Mouse (Mus musculus) macrophage (primary cell): Measurements from ENCODE around the gene Arpc2. TPM values are rescaled to one million over a fixed set of nuclear protein-coding genes. Genes with fewer than 3 reads are reported as not detected.

Experiments used
- H3K27ac ChIP-seq: fragments of 350-480 bp; formaldehyde crosslinking; 2 replicates; pipeline ENCODE4 v1.9.0; 2021
- H3K36me3 ChIP-seq: fragments of 350-480 bp; formaldehyde crosslinking; 2 replicates; pipeline ENCODE4 v1.9.0; 2021; ENCODE audit errors: inconsistent target
- H3K4me3 ChIP-seq: fragments of 350-480 bp; formaldehyde crosslinking; 2 replicates; pipeline ENCODE4 v1.9.0; 2021; ENCODE audit errors: inconsistent target
- H3K79me2 ChIP-seq: fragments of 350-480 bp; formaldehyde crosslinking; 2 replicates; pipeline ENCODE4 v1.9.0; 2021; ENCODE audit errors: inconsistent target
- WGBS: methylation state at CpG from one replicate; pipeline ENCODE4 v1.1.7; 2026; ENCODE audit warnings: inconsistent platforms; ENCODE audit not compliant: missing documents; 5-methylcytosine and 5-hydroxymethylcytosine counted together
- polyA plus RNA-seq: library from polyadenylated mRNA; stranded (reverse); fragments of 250-400 nt; gene quantifications from 3 replicates; pipeline ENCODE4 v1.2.4, GENCODE M21; 2018; ENCODE audit warnings: inconsistent platforms

Arpc2 gene
- polyA plus RNA-seq, 1 experiment from 2014 or later, result 1,406 TPM

DNA sequence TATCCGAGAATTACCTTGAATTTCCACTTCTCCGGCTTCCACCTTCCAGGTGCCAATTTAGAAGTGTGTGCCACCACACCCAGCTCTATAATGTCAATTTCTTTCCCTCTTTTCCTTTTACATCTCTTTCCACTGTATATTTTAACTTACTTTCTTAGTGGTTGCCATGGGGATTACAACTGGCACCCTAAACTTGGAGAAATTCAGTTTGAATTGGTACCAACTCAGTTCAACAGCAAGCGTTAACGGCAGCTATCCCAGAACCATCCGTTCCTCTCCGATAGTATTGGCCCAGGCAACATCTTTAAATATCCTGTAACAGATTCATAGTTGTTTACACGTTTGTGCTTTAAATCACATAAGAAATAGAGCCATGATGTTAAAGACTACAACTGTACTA lies 16.0 kb upstream of the Arpc2 start:
- Histone ChIP-seq H3K4me3 (no peak overlapping the region), H3K36me3 (no peaks in the 10 kb centered on the region), H3K79me2 (no peaks in the 10 kb centered on the region), H3K27ac (no peak overlapping the region)
- WGBS, result 97% methylated on average over 7 of the region's 7 CpGs

DNA sequence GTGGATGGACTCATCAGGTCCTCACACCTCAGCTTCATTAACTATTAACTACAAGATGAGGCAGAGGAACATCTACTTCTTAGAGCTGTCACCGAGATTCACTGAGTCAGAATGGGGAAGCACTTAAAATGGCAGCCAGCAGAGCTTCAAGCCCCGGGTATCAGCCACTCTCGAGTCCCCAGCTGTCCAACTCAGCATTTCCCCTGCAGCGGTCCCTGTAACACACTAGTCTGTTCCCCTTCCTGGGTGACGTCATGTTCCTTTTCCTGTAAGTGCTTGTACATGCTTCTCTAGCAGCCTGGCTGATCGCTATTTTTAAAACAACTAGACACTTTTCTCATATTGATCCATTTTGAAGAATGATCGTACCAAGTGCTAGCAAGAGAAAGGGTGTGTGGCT lies 8.6 kb upstream of the Arpc2 start:
- Histone ChIP-seq H3K79me2 (no peaks in the 10 kb centered on the region), H3K4me3 (no peak overlapping the region), H3K36me3 (no peaks in the 10 kb centered on the region), H3K27ac (peak overlapping the region; percentile 86)
- 6% methylated on average over 7 of the region's 7 CpGs for WGBS

DNA sequence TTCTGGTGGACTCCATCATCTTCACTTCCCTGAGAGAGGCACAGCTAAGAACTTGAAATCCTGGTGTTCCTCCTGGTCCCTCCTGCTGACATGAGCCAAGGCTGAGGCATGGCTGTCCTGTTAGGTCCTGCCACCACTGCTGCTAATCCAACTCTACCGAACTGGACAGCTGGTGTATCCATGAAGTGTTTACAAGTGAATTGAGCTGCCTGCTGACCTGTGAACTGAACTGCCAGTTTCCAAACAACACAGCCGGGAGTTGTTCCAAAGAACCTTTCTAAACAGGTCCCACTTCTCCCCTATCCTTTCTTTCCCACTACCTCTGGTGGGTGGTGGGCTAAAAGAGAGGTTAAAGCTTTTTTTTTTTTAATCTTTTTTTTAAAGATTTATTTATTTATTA lies 5.9 kb upstream of the Arpc2 start:
- Histone ChIP-seq H3K36me3 (no peaks in the 10 kb centered on the region), H3K27ac (no peak overlapping the region), H3K4me3 (no peak overlapping the region), H3K79me2 (no peaks in the 10 kb centered on the region)
- 100% methylated on average over 2 of the region's 2 CpGs for WGBS

DNA sequence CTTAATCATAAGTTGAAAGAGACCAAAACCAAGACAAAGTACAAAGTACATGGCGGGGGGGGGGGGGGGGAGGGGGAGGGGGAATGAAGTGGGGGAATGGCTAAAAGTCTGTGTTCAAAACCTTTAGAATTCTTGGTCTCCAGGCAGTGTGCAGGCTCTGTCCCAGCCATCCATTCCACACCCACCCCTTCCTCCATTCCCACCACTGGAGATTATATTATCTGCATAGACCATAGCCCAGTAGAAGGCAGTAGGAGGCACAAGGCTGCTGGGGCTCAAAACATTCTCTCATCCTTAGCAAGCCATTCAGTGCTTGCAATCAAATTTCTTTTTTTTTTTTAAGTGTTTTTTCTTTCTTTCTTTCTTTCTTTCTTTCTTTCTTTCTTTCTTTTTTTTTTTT lies 4.9 kb upstream of the Arpc2 start:
- no peaks in the 10 kb centered on the region for H3K79me2 ChIP-seq
- H3K27ac ChIP-seq, result no peak overlapping the region
- H3K4me3 ChIP-seq, result no peak overlapping the region
- H3K36me3 ChIP-seq, result no peaks in the 10 kb centered on the region
- no CpG with 5 or more reads among the region's 1 CpGs for WGBS

GRCm38 (mm10) chr1:74236590-74237317 lies 870 bp downstream of the Arpc2 start:
- Histone ChIP-seq H3K27ac (peak overlapping the region; percentile 94), H3K79me2 (peaks cover 53% of the 10 kb centered on the region), H3K4me3 (peak overlapping the region; percentile 91), H3K36me3 (no peaks in the 10 kb centered on the region)
- WGBS, result under 1% methylated on average over 51 of the region's 57 CpGs

GRCm38 (mm10) chr1:74237671-74238070 lies 1.8 kb downstream of the Arpc2 start:
- 0% methylated on average over 5 of the region's 5 CpGs for WGBS
- Histone ChIP-seq H3K79me2 (peaks cover 62% of the 10 kb centered on the region), H3K27ac (peak overlapping the region; percentile 94), H3K4me3 (peak overlapping the region; percentile 91), H3K36me3 (no peaks in the 10 kb centered on the region)

DNA sequence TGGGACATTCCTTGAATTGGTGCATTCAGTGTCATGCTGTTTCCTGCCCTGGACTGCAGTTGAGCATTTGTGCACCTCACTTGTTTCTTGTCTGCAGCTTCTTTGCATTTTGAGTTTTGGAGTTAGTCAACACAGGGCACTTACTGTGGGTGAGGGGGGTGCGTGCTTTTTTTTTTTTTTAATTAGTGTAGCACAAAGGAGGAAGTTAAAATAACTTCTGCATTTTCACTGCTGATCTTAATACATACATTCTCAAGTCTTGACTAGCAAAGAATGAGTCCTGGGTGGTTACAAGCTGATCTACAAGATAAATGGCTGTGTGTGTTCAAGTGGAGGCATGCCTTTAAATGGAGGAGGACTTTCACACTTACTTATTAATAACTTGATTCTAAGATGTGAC lies 2.3 kb downstream of the Arpc2 start:
- whole genome bisulfite sequencing, result 0% methylated on average over 1 of the region's 1 CpGs
- Histone ChIP-seq H3K4me3 (peak overlapping the region; percentile 91), H3K79me2 (peaks cover 67% of the 10 kb centered on the region), H3K27ac (peak overlapping the region; percentile 94), H3K36me3 (no peaks in the 10 kb centered on the region)

GRCm38 (mm10) chr1:74239162-74239561 lies 3.3 kb downstream of the Arpc2 start:
- Histone ChIP-seq H3K79me2 (peaks cover 77% of the 10 kb centered on the region), H3K27ac (peak overlapping the region; percentile 94), H3K4me3 (peak overlapping the region; percentile 91), H3K36me3 (no peaks in the 10 kb centered on the region)
- 11% methylated on average over 7 of the region's 7 CpGs for WGBS

- 2% methylated on average over 11 of the region's 11 CpGs for WGBS
- Histone ChIP-seq H3K79me2 (peaks cover 82% of the 10 kb centered on the region), H3K36me3 (no peaks in the 10 kb centered on the region), H3K27ac (peak overlapping the region; percentile 94), H3K4me3 (peak overlapping the region; percentile 91)
These were observed 3.7 kb downstream of the Arpc2 start for GRCm38 (mm10) chr1:74239618-74240017.

GRCm38 (mm10) chr1:74240311-74240710 lies 4.4 kb downstream of the Arpc2 start:
- H3K27ac ChIP-seq, result peak overlapping the region; percentile 94
- H3K79me2 ChIP-seq, result peaks cover 89% of the 10 kb centered on the region
- 28% methylated on average over 6 of the region's 6 CpGs for WGBS
- H3K4me3 ChIP-seq, result peak overlapping the region; percentile 91; the same call in 1 of the 2 replicates
- H3K36me3 ChIP-seq, result no peaks in the 10 kb centered on the region

GRCm38 (mm10) chr1:74240832-74241231 lies 4.9 kb downstream of the Arpc2 start:
- H3K4me3 ChIP-seq, result no peak overlapping the region
- peaks cover 94% of the 10 kb centered on the region for H3K79me2 ChIP-seq
- peak overlapping the region; percentile 94 for H3K27ac ChIP-seq
- 25% methylated on average over 4 of the region's 4 CpGs for WGBS
- 0 out of 2 replicates have a peak, but pooled peaks cover under 1% of the 10 kb centered on the region for H3K36me3 ChIP-seq

DNA sequence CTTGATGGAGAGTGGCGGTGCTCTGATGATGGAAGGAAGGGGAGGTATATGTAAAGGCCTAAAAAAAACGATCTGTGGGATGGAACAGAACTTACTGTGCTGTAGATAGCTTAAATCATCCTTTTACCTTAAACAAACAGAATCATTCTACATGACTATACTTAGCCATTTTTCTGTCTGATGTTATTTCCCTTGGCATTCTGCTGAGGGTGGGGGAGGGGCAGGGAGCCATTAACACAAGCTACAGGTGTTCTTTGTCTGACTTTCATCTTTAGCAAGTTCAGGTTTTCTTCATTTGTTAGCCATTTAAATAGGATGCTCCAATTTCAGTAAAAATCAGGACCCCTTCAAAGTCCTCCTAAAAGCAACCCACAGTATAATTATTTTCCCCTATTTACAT lies 9.6 kb downstream of the Arpc2 start:
- Histone ChIP-seq H3K27ac (no peak overlapping the region), H3K4me3 (no peak overlapping the region), H3K36me3 (peaks cover 8% of the 10 kb centered on the region; the same call in 1 of the 2 replicates), H3K79me2 (peaks cover 92% of the 10 kb centered on the region)
- 59% methylated on average over 2 of the region's 2 CpGs for WGBS

DNA sequence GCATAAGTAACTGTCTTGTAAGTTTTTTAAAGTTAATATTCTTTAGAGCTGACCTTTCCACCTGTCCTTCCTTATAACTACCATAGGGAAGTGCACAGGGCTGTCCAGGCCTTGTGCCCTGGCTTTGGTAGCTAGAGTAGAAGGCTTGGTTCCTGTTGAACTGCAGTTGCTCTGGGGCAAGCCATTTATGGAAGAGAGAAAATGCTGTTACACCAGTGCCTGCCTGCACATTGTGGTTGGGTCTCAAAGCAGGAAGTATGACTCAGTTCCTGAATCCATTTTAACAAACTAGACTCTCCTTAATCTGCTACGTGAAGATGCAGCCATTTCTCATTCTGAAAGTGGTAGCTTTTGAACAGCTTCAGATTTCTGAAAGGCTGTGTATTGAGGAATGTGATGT lies 12.9 kb downstream of the Arpc2 start:
- WGBS, result 0% methylated on average over 1 of the region's 1 CpGs
- Histone ChIP-seq H3K36me3 (peaks cover 41% of the 10 kb centered on the region), H3K4me3 (no peak overlapping the region), H3K27ac (peak overlapping the region; percentile 96), H3K79me2 (peaks cover 92% of the 10 kb centered on the region)

GRCm38 (mm10) chr1:74249331-74249980 lies 13.6 kb downstream of the Arpc2 start:
- Histone ChIP-seq H3K79me2 (peaks cover 92% of the 10 kb centered on the region), H3K36me3 (peaks cover 48% of the 10 kb centered on the region), H3K4me3 (no peak overlapping the region), H3K27ac (peak overlapping the region; percentile 96)
- 20% methylated on average over 5 of the region's 5 CpGs for whole genome bisulfite sequencing

DNA sequence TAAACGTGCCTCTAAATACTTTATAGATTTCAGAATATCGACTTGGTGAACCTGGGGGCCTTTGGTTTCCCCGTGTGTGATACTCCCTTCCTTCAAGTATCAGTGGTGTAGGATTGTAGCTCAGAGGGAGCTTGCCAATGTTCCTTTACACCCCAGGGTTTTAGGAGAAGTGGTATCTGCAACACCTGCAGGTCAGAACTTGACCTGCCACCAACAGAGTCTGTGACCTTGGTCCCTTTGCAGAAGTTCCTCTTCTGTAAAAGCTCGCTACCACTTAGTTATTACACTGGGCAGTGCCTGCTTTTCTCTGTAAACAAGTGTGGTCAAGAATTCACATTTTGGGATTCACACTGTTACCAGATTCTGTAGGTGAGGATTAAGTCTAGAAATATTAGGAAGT lies 14.2 kb downstream of the Arpc2 start:
- 41% methylated on average over 4 of the region's 4 CpGs for WGBS
- Histone ChIP-seq H3K36me3 (peaks cover 54% of the 10 kb centered on the region), H3K4me3 (no peak overlapping the region), H3K27ac (peak overlapping the region; percentile 96), H3K79me2 (peaks cover 92% of the 10 kb centered on the region)
